Mouse (Mus musculus) stomach, embryonic 14.5 days (tissue): ENCODE measurements at regions not wholly inside any gene's neighbourhood (a gene's known extent, or its start where the extent isn't known, plus 50 kb on each side); places are given as distances from the start of the nearest gene placed in this dataset.
A peak's percentile ranks its signal among the peaks of the same experiment; 100 is the strongest.

ENCODE experiments used
- ATAC-seq: fragments of 200-750 bp; cut with Nextera tagmentation; 2 replicates; pipeline ENCODE4 v1.8.0; 2017; ENCODE audit warnings: low read depth, moderate TSS enrichment; ENCODE audit not compliant: insufficient number of reproducible peaks, insufficient read depth, low FRiP score
- H3K27ac ChIP-seq: fragments of 300-500 bp; sonication (generic); 2 replicates; pipeline ENCODE4 v1.5.1; 2014; ENCODE audit warnings: mild to moderate bottlenecking, low read length, moderate library complexity, mixed read lengths
- H3K27me3 ChIP-seq: fragments of 300-500 bp; sonication (generic); 2 replicates; pipeline ENCODE4 v1.6.1; 2014; ENCODE audit warnings: low read length, control low read depth, mixed read lengths; ENCODE audit not compliant: control insufficient read depth, insufficient read depth
- H3K36me3 ChIP-seq: fragments of 300-500 bp; sonication (generic); 2 replicates; pipeline ENCODE4 v1.6.1; 2014; ENCODE audit warnings: mild to moderate bottlenecking, control low read depth, low read length, moderate library complexity, mixed read lengths; ENCODE audit not compliant: control insufficient read depth, insufficient read depth
- H3K4me1 ChIP-seq: fragments of 300-500 bp; sonication (generic); 2 replicates; pipeline ENCODE4 v1.6.1; 2014; ENCODE audit warnings: low read length, control low read depth, mixed read lengths; ENCODE audit not compliant: control insufficient read depth, insufficient read depth
- H3K4me2 ChIP-seq: fragments of 300-500 bp; sonication (generic); replicated peaks from 2 replicates; pipeline ENCODE4 v1.6.1; 2014; ENCODE audit warnings: low read depth, low read length, control low read depth
- H3K4me3 ChIP-seq: fragments of 300-500 bp; sonication (generic); 2 replicates; pipeline ENCODE4 v1.5.1; 2014; ENCODE audit warnings: low read depth, low read length, control low read depth
- H3K9ac ChIP-seq: fragments of 300-500 bp; sonication (generic); replicated peaks from 2 replicates; pipeline ENCODE4 v1.6.1; 2014; ENCODE audit warnings: low read depth, mild to moderate bottlenecking, control low read depth, low read length, moderate library complexity, mixed read lengths
- H3K9me3 ChIP-seq: fragments of 300-500 bp; sonication (generic); 2 replicates; pipeline ENCODE4 v1.6.1; 2016; ENCODE audit warnings: low read depth, low read length, control low read depth; ENCODE audit not compliant: control insufficient read depth
- WGBS: fragments of 180-500 bp; shearing (Covaris S2); extraction: QIAGEN DNeasy Blood & Tissue Kit; methylation state at CpG from one replicate; pipeline ENCODE4 v1.1.7; 2014; 5-methylcytosine and 5-hydroxymethylcytosine counted together

DNA sequence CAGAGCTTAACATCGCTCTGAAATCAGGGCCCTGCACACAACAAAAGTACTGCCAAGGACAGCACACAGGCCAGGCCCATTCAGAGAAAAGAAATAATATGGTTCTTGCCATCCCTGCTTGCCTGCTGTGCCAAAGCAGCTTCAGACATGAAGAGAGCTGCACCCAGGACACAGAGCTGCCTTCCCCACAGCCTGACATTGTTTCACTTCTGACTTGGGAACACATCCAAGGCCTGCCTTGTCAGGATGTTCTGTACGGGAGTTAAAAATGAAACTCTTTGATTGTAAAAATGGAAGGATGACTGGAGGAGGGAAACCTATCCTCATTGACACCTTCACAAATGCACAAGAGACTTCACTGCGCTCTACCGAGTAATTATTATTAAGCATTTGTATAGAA is 114.0 kb upstream of the Ube2e3 start:
- Histone ChIP-seq H3K27me3 (no peaks in the 10 kb centered on the region), H3K4me3 (no peak overlapping the region), H3K4me2 (no peak overlapping the region), H3K9me3 (no peaks in the 10 kb centered on the region), H3K9ac (no peak overlapping the region), H3K4me1 (no peaks in the 10 kb centered on the region), H3K36me3 (no peaks in the 10 kb centered on the region), H3K27ac (no peak overlapping the region)
- 79% methylated on average over 4 of the region's 4 CpGs for WGBS
- ATAC-seq, result no peak

DNA sequence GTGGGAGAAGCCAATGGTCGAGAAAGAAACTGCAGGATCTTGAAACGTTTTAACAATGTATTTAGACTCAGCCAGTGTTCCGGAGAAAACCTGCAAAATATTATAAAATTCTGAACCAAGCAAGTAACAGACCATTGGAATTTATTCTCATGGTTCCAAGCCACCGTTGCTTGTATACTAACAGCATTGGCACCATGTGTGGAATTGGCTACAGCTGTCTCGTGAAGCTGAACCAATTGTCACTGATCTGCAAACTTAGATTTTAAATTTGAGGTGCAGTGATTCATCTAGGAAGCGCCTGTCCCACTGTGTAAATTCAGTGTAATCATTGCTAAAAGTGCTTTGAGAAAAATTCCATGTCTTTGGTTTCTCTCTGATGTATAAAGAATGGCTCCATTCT is 137.8 kb upstream of the Ube2e3 start:
- Histone ChIP-seq H3K9ac (no peak overlapping the region), H3K27me3 (no peaks in the 10 kb centered on the region), H3K36me3 (no peaks in the 10 kb centered on the region), H3K4me2 (no peak overlapping the region), H3K4me3 (no peak overlapping the region), H3K4me1 (no peaks in the 10 kb centered on the region), H3K9me3 (no peaks in the 10 kb centered on the region), H3K27ac (no peak overlapping the region)
- 70% methylated on average over 6 of the region's 6 CpGs for WGBS
- no peak for ATAC-seq

DNA sequence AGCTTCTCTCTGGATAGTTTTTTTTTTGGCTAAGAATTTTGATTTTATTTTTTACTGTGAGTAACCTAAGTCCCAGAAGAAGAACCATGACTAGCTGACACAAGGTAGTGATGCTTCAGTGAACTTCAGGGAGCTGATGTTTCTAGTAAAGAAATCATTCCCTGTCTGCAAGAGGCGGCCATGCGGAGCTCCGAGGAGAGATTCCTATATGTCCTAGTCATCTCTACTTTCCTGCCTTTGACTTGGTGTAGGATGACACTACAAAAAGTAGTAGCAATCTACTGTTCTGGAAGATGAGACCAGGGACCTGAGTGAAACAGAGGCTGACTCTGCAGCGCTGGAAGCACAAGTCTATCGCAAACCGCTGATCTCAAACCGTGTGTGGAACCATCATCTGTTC is 141.9 kb upstream of the Ube2e3 start:
- Histone ChIP-seq H3K4me3 (no peak overlapping the region), H3K4me2 (no peak overlapping the region), H3K27ac (no peak overlapping the region), H3K9me3 (no peaks in the 10 kb centered on the region), H3K27me3 (no peaks in the 10 kb centered on the region), H3K9ac (no peak overlapping the region), H3K4me1 (no peaks in the 10 kb centered on the region), H3K36me3 (no peaks in the 10 kb centered on the region)
- ATAC-seq, result no peak
- WGBS, result 94% methylated on average over 7 of the region's 7 CpGs

DNA sequence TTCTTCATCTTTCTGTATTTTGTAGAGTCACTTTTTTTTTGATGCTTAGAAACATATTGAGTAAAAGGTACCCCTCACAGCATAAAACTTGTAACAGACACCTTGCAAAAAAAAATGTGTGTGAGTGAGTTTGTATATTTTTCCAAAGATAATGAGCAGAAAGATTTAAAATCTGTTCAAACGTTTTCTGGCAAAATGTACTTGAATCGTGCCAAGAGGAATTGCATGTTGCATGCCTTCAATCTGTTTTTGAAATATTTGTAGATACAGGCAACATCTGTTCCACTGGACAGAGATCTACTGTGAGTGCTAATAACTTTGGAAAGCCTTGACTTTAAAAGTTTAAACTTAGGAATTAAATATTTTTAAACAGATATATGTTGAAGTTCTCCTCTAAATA is 143.5 kb upstream of the Ube2e3 start:
- Histone ChIP-seq H3K4me1 (no peaks in the 10 kb centered on the region), H3K27me3 (no peaks in the 10 kb centered on the region), H3K36me3 (no peaks in the 10 kb centered on the region), H3K27ac (no peak overlapping the region), H3K4me3 (no peak overlapping the region), H3K9ac (no peak overlapping the region), H3K4me2 (no peak overlapping the region), H3K9me3 (no peaks in the 10 kb centered on the region)
- 22% methylated on average over 2 of the region's 2 CpGs for WGBS
- ATAC-seq, result no peak

DNA sequence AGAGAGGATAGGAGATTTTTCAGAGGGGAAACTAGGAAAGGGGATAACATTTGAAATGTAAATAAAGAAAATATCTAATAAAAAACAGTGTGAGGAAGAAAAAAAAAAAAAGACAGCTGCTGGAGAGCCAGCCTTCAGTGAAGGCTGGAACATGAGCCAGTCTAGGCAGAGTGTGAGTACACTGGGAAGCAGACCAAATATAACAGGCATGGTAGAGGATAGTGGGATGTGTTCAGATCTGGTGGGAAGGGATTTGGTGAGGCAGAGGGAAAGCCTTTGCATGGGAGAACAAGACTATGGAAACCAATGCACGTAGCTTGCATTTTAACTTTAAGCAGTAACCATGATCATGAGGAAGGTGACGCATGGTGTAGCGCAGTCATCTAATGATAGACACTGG is 144.5 kb upstream of the Ube2e3 start:
- Histone ChIP-seq H3K4me3 (no peak overlapping the region), H3K27me3 (no peaks in the 10 kb centered on the region), H3K4me2 (no peak overlapping the region), H3K9ac (no peak overlapping the region), H3K36me3 (no peaks in the 10 kb centered on the region), H3K27ac (no peak overlapping the region), H3K9me3 (no peaks in the 10 kb centered on the region), H3K4me1 (no peaks in the 10 kb centered on the region)
- no peak for ATAC-seq
- 98% methylated on average over 3 of the region's 3 CpGs for WGBS

DNA sequence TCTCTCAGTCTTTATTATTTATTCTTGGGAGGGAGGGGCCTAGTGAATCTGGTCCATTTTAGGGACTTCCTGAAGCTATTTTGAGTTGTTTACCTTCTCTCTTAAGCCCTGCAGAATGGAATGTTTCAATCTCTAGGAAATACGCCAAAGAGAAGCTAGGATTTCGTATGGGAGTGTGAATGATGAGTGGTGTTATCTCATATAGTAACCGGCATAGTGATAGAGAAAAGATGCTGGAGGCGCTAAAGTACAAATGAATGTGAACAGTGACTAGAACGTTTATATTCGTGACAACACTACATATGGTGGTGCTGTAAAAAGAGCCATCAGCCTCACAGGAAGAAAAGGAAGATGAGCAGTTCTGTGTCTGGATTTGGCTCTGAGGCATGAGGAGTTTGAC is 145.2 kb upstream of the Ube2e3 start:
- no peaks in the 10 kb centered on the region for H3K4me1 ChIP-seq
- H3K27me3 ChIP-seq, result no peaks in the 10 kb centered on the region
- H3K9ac ChIP-seq, result no peak overlapping the region
- 53% methylated on average over 6 of the region's 6 CpGs for WGBS
- no peaks in the 10 kb centered on the region for H3K36me3 ChIP-seq
- no peaks in the 10 kb centered on the region for H3K9me3 ChIP-seq
- H3K4me3 ChIP-seq, result no peak overlapping the region
- no peak overlapping the region for H3K27ac ChIP-seq
- H3K4me2 ChIP-seq, result no peak overlapping the region
- ATAC-seq, result no peak

DNA sequence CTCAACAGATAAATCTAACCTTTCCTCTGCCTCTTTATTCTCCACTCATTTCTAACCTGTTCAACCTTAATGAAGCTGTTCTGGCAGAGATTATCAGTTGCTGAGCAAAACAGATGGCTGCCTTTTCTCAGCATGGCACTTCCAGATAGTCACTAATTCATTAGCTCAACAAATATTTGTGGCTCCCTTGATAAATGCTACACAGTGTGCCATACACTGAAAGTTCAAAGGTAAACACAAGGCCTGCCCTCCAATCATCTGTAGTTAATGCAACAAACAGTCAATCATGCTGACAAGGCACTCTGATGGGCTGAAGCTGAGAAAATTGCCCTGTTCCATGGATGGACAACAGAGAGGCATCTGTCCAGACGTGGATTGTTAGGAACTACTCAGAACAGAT is 149.4 kb upstream of the Ube2e3 start:
- no peaks in the 10 kb centered on the region for H3K36me3 ChIP-seq
- H3K4me2 ChIP-seq, result no peak overlapping the region
- H3K27ac ChIP-seq, result no peak overlapping the region
- peak; percentile 84; the same call in 1 of the 2 replicates for ATAC-seq
- H3K4me3 ChIP-seq, result no peak overlapping the region
- no peaks in the 10 kb centered on the region for H3K4me1 ChIP-seq
- H3K27me3 ChIP-seq, result no peaks in the 10 kb centered on the region
- H3K9me3 ChIP-seq, result no peaks in the 10 kb centered on the region
- H3K9ac ChIP-seq, result no peak overlapping the region
- whole genome bisulfite sequencing, result 34% methylated on average over 1 of the region's 1 CpGs

DNA sequence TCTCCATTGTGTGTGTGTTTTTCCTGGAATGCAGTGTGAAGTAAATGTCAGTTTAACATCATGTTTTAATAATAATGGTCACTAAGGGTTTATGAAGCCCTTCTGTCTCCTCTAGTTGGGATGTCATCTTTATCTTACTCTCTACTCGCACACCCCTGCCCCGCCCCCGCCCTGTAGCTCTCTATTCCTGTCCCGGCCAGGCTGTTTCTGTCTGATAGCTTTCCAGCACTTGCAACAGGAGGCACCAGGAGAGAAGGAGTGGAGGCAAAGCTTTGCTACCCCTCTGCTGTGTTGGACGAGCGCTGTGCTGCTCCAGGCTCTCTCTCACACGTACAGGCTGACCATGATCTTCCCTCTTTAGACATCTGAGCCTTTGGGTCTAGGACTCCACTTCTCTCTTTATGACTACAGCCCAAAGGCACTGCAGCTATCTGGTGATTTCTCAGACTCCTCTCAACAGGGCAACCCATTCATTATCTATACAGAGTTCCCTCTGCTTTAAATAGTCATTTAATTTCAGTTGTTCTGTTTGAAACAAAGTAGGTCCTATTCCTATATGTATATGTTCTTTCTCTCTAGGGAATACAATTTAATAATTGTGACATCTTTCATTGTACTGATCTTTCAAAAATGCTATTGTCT is 151.6 kb upstream of the Ube2e3 start:
- Histone ChIP-seq H3K9ac (no peak overlapping the region), H3K27me3 (no peaks in the 10 kb centered on the region), H3K4me3 (no peak overlapping the region), H3K27ac (no peak overlapping the region), H3K9me3 (no peaks in the 10 kb centered on the region), H3K36me3 (no peaks in the 10 kb centered on the region), H3K4me2 (no peak overlapping the region), H3K4me1 (no peaks in the 10 kb centered on the region)
- 54% methylated on average over 7 of the region's 7 CpGs for WGBS
- ATAC-seq, result peak; percentile 62; the same call in 1 of the 2 replicates

DNA sequence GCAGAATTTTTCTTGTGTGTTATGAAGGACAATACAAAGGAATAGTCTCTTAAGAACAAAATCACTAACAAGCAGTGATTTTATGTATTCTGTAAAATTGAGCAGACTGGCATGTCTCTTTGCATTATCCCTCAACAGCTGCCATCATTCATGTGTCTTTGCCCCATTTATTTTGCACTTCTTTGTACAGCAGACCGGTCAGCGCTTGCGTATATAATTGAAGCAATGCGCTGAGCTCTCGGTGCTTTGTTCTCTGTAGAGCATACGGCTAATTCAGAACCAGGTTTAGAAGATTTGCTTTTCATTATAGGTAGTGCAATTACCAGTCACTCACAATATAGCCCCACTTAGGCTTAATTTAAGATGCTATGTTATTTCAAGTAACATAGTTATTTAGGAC is 173.1 kb upstream of the Ube2e3 start:
- no peaks in the 10 kb centered on the region for H3K9me3 ChIP-seq
- no peak overlapping the region for H3K9ac ChIP-seq
- H3K36me3 ChIP-seq, result no peaks in the 10 kb centered on the region
- H3K4me1 ChIP-seq, result no peaks in the 10 kb centered on the region
- ATAC-seq, result no peak
- H3K27me3 ChIP-seq, result no peaks in the 10 kb centered on the region
- no peak overlapping the region for H3K4me3 ChIP-seq
- WGBS, result 72% methylated on average over 6 of the region's 6 CpGs
- no peak overlapping the region for H3K4me2 ChIP-seq
- H3K27ac ChIP-seq, result no peak overlapping the region
